Mouse (Mus musculus): ENCODE data around the gene Tab1. TPM values are rescaled to one million over a fixed set of nuclear protein-coding genes. Genes with fewer than 3 reads are reported as not detected.
A peak's percentile ranks its signal among the peaks of the same experiment; 100 is the strongest.

Gene Tab1
- polyA plus RNA-seq, 1 experiment from 2014 or later = 47.5 TPM

DNA sequence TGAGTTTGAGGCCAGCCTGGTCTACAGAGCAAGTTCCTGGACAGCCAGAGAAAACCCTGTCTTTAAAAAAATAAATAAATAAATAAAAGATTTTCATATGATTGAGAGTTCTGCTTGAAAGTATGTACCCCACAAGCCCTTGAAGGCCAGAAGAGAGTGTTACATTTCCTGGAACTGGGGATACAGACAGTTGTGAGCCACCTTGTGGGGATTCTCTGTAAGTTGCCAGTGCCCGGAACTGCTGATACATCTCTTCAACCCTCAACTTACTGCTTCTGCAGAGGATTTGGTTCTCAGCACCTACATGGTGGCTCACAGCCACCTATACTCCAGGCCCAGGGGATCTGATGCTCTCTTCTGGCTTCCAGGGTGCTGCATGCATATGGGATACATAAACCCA lies 5.7 kb upstream of the Tab1 start:
- no peaks in the 10 kb centered on the region for H3K9me3 ChIP-seq
- H3K36me3 ChIP-seq = no peaks in the 10 kb centered on the region
- no peak overlapping the region for H3K27ac ChIP-seq
- H3K4me1 ChIP-seq = no peaks in the 10 kb centered on the region
- no peak overlapping the region for H3K4me2 ChIP-seq (replicated peaks)
- WGBS = 61% methylated on average over 1 of the region's 1 CpGs
- H3K9ac ChIP-seq = no peak overlapping the region
- no peak for ATAC-seq (ENCODE audit: insufficient number of reproducible peaks, insufficient read depth, low FRiP score, low TSS enrichment)
- no peak overlapping the region for H3K4me3 ChIP-seq
- H3K27me3 ChIP-seq = no peaks in the 10 kb centered on the region

DNA sequence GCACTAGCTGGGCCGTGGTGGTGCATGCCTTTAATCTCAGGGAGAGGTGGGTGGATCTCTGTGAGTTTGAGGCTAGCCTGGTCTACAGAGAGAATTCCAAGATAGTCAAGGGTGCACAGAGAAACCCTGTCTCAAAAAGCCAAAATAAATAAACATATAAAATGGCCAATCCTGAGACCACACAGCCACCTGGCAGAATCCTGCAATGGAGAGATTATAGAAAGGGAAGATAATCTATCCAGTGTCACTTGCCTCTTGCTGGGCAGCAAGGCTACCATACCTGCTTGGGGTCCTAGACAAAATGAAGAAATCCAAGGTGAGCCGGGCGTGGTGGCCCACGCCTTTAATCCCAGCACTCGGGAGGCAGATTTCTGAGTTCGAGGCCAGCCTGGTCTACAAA lies 2.9 kb upstream of the Tab1 start:
- H3K9me3 ChIP-seq = no peaks in the 10 kb centered on the region
- ATAC-seq (ENCODE audit: insufficient number of reproducible peaks, insufficient read depth, low FRiP score, low TSS enrichment) = no peak
- no peak overlapping the region for H3K9ac ChIP-seq
- peaks cover 11% of the 10 kb centered on the region for H3K4me1 ChIP-seq
- H3K27ac ChIP-seq = no peak overlapping the region
- H3K36me3 ChIP-seq = no peaks in the 10 kb centered on the region
- WGBS = 93% methylated on average over 6 of the region's 6 CpGs
- H3K27me3 ChIP-seq = no peaks in the 10 kb centered on the region
- no peak overlapping the region for H3K4me2 ChIP-seq (replicated peaks)
- no peak overlapping the region for H3K4me3 ChIP-seq

DNA sequence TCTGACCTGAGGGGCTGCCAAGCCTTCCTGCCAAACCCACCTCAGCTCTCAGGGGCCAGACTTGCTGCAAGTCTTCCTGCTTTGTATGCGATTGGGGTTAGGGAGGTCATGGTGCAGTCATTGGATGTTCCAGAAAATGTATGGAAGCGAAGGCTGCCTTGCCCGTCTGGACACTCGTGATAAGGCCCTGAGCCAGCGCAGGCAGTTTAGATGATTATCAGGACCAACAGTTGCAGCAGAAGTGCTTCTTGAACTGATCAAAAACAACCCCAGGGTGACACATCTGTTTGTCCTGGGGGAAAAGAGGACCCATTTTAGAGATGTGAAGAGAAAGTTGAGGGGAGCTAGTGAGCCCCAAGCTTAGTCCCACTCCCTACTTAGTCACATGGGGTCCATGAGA lies 2.2 kb upstream of the Tab1 start:
- Histone ChIP-seq H3K9ac (no peak overlapping the region), H3K27me3 (no peaks in the 10 kb centered on the region), H3K36me3 (no peaks in the 10 kb centered on the region), H3K4me1 (peaks cover 11% of the 10 kb centered on the region), H3K9me3 (no peaks in the 10 kb centered on the region), H3K4me2 (replicated peaks) (no peak overlapping the region), H3K27ac (no peak overlapping the region), H3K4me3 (no peak overlapping the region)
- WGBS = 82% methylated on average over 5 of the region's 5 CpGs
- ATAC-seq (ENCODE audit: insufficient number of reproducible peaks, insufficient read depth, low FRiP score, low TSS enrichment) = no peak

DNA sequence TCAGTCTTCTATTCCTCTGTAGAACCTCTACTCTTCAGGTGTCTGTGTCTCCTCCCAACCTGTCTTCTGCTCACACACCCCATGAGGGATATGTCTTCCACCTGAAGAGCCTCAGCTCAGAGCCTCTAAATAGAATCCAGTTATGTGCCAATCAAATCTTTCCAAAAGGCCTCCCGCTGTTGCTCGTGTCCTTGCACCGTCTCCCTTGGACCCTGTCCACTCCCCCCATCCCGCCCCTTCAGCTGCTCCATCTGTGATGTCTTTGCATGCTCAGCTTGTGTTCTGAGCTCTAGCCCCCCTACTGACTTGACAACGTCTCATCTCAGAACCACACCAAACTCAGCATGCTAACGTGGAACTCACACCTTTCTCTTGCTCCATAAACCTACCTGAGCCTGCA lies 1.5 kb upstream of the Tab1 start:
- no peaks in the 10 kb centered on the region for H3K9me3 ChIP-seq
- H3K27ac ChIP-seq = no peak overlapping the region
- H3K9ac ChIP-seq = no peak overlapping the region
- peaks cover 11% of the 10 kb centered on the region for H3K4me1 ChIP-seq
- H3K27me3 ChIP-seq = no peaks in the 10 kb centered on the region
- H3K4me2 ChIP-seq (replicated peaks) = no peak overlapping the region
- no peak overlapping the region for H3K4me3 ChIP-seq
- no peak for ATAC-seq (ENCODE audit: insufficient number of reproducible peaks, insufficient read depth, low FRiP score, low TSS enrichment)
- no peaks in the 10 kb centered on the region for H3K36me3 ChIP-seq
- 80% methylated on average over 6 of the region's 6 CpGs for WGBS

DNA sequence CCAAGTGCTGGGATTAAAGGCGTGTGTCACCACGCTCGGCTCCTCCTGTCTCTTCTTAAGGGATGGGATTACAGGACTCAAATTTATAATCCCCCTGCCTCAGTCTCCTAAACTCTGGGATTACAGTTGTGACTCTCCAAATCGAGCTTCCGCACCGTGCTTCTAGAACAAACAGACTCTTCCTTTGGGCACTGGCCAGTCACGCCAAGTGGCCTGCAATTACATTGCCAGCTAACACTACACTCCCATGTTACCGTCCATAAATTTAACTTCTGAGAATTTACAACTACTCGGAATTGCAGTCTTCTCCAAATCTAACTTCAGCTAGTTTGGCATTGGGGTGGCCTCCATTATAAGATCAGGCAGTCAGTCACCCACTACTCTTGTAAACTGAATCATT lies 475 bp upstream of the Tab1 start:
- Histone ChIP-seq H3K27me3 (no peaks in the 10 kb centered on the region), H3K4me2 (replicated peaks) (peak overlapping the region; percentile 91), H3K27ac (peak overlapping the region; percentile 46; the same call in 1 of the 2 replicates), H3K36me3 (no peaks in the 10 kb centered on the region), H3K9ac (0 out of 2 replicates have a peak overlapping the region, but pooled peaks have one; percentile 83), H3K4me3 (peak overlapping the region; percentile 63), H3K9me3 (no peaks in the 10 kb centered on the region), H3K4me1 (peaks cover 11% of the 10 kb centered on the region)
- WGBS = 80% methylated on average over 9 of the region's 9 CpGs
- no peak for ATAC-seq (ENCODE audit: insufficient number of reproducible peaks, insufficient read depth, low FRiP score, low TSS enrichment)

DNA sequence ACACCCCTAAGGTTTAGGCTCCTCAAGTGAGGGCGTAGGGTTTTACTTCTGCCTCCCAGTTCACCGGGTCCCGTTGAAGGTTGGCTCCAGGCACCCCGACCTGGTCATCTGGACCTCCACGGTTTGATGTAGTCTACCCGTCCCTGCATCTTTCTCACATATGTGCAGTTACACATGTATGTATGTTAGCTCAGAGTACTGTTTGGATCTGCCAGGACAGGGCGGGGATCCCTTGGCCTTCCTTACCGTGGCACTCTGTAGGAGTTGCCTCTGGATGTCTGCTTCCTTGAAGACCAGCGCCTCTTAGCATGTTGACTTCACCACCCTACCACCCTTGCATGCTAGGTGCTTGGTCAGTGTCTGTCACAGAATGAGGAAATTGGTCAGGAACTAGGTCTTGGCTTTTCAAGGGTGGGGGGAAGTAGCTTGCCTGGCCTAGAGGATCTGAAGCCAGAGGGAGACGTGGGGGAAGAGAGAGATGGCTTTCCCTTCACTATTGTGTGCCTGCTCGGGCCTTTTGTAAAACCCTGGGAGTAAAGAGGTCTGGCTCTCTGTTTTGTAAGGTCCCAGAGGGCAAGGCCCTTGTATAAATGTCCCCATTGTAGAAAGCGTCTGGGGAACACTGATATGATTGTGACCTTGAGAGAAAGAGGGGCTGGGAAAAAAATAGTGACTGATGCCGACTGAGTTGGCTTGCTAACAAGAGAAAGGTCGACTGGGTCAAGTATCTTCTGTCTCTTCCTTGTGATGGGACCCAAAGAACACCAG lies 939 bp downstream of the Tab1 start:
- Histone ChIP-seq H3K27ac (peak overlapping the region; percentile 98), H3K4me1 (peaks cover 14% of the 10 kb centered on the region), H3K9me3 (no peaks in the 10 kb centered on the region), H3K36me3 (no peaks in the 10 kb centered on the region), H3K4me3 (peak overlapping the region; percentile 63), H3K27me3 (no peaks in the 10 kb centered on the region), H3K9ac (peak overlapping the region; percentile 83), H3K4me2 (replicated peaks) (peak overlapping the region; percentile 91)
- WGBS = 12% methylated on average over 14 of the region's 14 CpGs
- no peak for ATAC-seq (ENCODE audit: insufficient number of reproducible peaks, insufficient read depth, low FRiP score, low TSS enrichment)

DNA sequence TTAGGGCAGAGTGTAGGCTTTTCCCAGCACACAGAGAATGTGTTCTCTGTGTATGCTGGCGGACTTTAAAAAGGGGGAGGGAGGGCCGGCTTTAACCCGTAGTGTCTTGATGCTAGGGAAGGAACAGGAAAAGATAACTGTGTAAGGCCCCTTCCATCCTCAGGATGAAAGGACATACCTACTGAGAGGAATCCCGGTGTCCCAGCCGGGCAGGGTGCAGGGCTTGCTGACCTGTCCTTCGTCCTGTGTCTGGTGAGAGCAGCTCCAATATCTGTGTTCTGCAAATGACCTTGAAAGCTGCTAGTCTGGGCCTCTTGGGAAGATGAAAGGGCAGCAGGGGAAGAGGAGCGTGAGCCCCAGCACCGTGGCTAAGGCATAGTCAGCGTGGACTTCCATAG lies 1.5 kb downstream of the Tab1 start:
- 65% methylated on average over 9 of the region's 9 CpGs for WGBS
- H3K36me3 ChIP-seq = no peaks in the 10 kb centered on the region
- peak overlapping the region; percentile 83 for H3K9ac ChIP-seq
- no peak for ATAC-seq (ENCODE audit: insufficient number of reproducible peaks, insufficient read depth, low FRiP score, low TSS enrichment)
- no peaks in the 10 kb centered on the region for H3K27me3 ChIP-seq
- peak overlapping the region; percentile 98; the same call in 1 of the 2 replicates for H3K27ac ChIP-seq
- H3K4me3 ChIP-seq = peak overlapping the region; percentile 63
- H3K9me3 ChIP-seq = no peaks in the 10 kb centered on the region
- peak overlapping the region; percentile 91 for H3K4me2 ChIP-seq (replicated peaks)
- H3K4me1 ChIP-seq = peaks cover 14% of the 10 kb centered on the region

DNA sequence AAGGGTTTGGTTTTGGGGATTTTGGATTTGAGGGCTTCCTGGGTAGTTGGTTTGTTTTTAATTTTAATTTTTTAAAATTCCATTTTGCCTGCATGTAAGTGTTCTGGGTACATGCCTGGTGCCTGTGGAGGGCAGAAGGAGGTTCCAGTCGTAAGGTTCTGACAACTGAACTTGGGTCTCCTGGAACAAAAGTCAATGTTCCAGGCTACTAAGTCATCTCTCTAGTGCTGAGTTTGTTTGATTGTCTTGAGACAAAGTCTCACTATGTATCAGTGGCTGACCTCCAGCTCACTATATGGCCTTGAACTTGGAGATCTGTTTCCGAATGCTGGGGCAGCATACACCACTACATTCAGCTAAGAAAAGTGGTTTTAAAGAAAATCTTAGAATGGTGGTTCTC lies 2.6 kb downstream of the Tab1 start:
- ATAC-seq (ENCODE audit: insufficient number of reproducible peaks, insufficient read depth, low FRiP score, low TSS enrichment) = no peak
- H3K36me3 ChIP-seq = peaks cover 5% of the 10 kb centered on the region; the same call in 1 of the 2 replicates
- H3K4me2 ChIP-seq (replicated peaks) = no peak overlapping the region
- H3K9ac ChIP-seq = no peak overlapping the region
- no peaks in the 10 kb centered on the region for H3K9me3 ChIP-seq
- no peak overlapping the region for H3K4me3 ChIP-seq
- H3K27ac ChIP-seq = no peak overlapping the region
- H3K4me1 ChIP-seq = peaks cover 14% of the 10 kb centered on the region
- 91% methylated on average over 2 of the region's 2 CpGs for WGBS
- no peaks in the 10 kb centered on the region for H3K27me3 ChIP-seq

DNA sequence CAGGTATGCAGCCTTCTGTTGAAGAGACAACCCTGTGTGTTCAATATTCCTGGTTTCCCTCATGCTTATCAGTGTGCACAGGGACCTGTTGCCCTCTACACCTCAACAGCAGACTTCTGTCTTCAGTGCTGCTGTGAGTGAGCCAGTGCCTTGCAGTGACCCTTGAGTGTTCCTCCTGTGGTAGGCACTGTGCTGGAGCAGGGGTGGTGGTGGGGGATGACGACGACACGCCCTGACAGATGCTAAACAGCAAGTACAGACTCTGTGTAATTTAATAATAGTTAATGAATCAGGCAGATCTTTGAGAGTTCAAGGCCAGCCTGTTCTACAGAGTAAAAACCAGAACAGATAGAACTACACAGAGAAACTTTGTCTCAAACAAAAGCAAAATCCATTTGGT lies 3.7 kb downstream of the Tab1 start:
- H3K4me3 ChIP-seq = no peak overlapping the region
- H3K27ac ChIP-seq = no peak overlapping the region
- H3K36me3 ChIP-seq = peaks cover 16% of the 10 kb centered on the region
- WGBS = 94% methylated on average over 3 of the region's 3 CpGs
- no peak for ATAC-seq (ENCODE audit: insufficient number of reproducible peaks, insufficient read depth, low FRiP score, low TSS enrichment)
- no peak overlapping the region for H3K9ac ChIP-seq
- peaks cover 14% of the 10 kb centered on the region for H3K4me1 ChIP-seq
- H3K27me3 ChIP-seq = no peaks in the 10 kb centered on the region
- H3K9me3 ChIP-seq = no peaks in the 10 kb centered on the region
- no peak overlapping the region for H3K4me2 ChIP-seq (replicated peaks)

DNA sequence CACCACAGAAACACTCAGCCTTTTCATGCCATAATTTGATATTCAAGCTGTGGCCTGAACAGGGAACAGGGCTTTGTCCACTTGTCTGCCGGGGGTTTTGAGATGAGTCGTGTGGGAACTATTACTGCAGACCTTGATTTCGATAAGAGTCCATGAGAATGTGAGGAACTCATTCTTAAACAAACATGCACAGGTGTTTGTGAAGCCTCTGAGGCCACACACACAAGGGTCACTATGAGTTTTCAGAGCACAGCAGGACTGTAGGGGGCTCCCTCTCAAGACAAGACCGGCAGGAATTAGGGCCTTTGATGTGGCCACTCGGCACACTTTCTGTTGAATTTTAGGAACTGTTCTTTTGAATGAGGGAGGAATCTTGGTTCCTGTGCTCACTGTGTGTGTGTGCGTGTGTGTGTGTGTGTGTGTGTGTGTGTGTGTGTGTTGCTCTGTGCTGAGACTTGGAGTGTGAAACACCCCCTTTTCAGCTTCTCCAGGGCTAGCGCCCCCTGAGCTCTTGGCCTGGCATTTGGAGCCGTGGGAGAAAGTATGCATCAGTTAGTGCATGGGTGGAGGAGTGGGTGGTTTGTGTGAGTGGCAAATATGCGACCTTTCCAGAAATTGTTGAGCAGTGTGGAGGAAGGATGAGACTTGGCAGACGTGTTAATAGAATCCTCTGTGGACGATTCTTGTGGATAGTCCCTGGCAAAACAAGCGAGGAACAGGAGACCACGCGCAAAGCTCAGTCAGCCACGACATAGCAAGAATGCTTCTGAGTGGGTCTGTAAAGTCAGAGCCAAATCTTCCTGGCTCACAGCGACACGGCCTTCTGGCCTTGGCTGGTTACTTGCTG lies 5.2 kb downstream of the Tab1 start:
- WGBS = 74% methylated on average over 17 of the region's 17 CpGs
- H3K4me3 ChIP-seq = no peak overlapping the region
- H3K9ac ChIP-seq = no peak overlapping the region
- no peak overlapping the region; the same call in 1 of the 2 replicates for H3K27ac ChIP-seq
- H3K9me3 ChIP-seq = no peaks in the 10 kb centered on the region
- H3K36me3 ChIP-seq = peaks cover 25% of the 10 kb centered on the region
- ATAC-seq (ENCODE audit: insufficient number of reproducible peaks, insufficient read depth, low FRiP score, low TSS enrichment) = 0 out of 2 replicates have a peak, but pooled peaks have one; percentile 7
- peaks cover 14% of the 10 kb centered on the region for H3K4me1 ChIP-seq
- no peaks in the 10 kb centered on the region for H3K27me3 ChIP-seq
- H3K4me2 ChIP-seq (replicated peaks) = no peak overlapping the region

DNA sequence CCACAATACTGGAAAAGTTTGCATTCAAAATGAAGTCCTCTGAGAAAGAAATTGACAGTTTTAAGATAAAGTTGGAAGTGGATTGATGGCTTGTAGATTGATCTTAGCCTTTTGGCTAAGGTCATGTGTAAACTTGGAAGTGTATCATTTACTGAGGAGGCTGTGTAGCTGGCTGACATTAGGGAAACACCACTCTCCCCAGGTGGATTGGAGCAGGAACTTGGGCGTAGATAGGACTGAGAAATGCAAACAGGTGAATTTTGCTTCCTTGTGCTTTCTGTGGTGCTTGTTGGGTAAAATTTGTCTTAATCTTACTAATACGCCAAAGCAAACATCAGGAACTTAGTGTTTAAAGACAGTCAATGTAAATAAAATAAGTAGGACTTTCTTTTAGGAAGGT lies 7.4 kb downstream of the Tab1 start:
- Histone ChIP-seq H3K9ac (no peak overlapping the region), H3K27ac (no peak overlapping the region), H3K4me3 (no peak overlapping the region), H3K4me1 (0 out of 2 replicates have a peak, but pooled peaks cover 3% of the 10 kb centered on the region), H3K27me3 (no peaks in the 10 kb centered on the region), H3K4me2 (replicated peaks) (no peak overlapping the region), H3K36me3 (peaks cover 38% of the 10 kb centered on the region), H3K9me3 (no peaks in the 10 kb centered on the region)
- 96% methylated on average over 2 of the region's 2 CpGs for whole genome bisulfite sequencing
- ATAC-seq (ENCODE audit: insufficient number of reproducible peaks, insufficient read depth, low FRiP score, low TSS enrichment) = no peak

DNA sequence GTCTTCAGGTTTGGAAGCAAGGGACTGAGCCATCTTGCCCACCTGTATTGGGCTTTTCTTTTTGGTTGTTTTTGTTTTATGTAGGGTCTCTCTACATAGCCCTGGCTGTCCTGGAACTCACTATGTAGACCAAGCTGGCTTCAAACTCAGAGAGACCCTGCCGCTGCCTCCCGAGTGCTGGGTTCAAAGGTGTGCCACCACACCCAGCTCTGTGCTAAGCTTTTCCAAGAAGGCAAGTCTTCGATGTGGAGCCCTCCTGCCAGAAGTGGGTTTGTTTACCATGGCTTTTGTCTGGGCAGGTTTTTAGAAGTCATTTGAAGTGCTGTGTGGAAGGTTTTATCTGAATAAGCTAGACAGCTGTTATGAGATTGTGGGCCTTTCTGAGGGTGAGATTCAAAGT lies 8.0 kb downstream of the Tab1 start:
- Histone ChIP-seq H3K4me3 (no peak overlapping the region), H3K4me2 (replicated peaks) (no peak overlapping the region), H3K9ac (no peak overlapping the region), H3K27me3 (no peaks in the 10 kb centered on the region), H3K9me3 (no peaks in the 10 kb centered on the region), H3K4me1 (0 out of 2 replicates have a peak, but pooled peaks cover 3% of the 10 kb centered on the region), H3K27ac (no peak overlapping the region), H3K36me3 (peaks cover 38% of the 10 kb centered on the region)
- no peak for ATAC-seq (ENCODE audit: insufficient number of reproducible peaks, insufficient read depth, low FRiP score, low TSS enrichment)
- WGBS = 97% methylated on average over 3 of the region's 3 CpGs
